Mouse (Mus musculus): Measurements from ENCODE around the gene Ermp1. TPM values are rescaled to one million over a fixed set of nuclear protein-coding genes. Genes with fewer than 3 reads are reported as not detected.

The Ermp1 gene
- polyA plus RNA-seq, 1 experiment from 2014 or later, result 9.9 TPM

DNA sequence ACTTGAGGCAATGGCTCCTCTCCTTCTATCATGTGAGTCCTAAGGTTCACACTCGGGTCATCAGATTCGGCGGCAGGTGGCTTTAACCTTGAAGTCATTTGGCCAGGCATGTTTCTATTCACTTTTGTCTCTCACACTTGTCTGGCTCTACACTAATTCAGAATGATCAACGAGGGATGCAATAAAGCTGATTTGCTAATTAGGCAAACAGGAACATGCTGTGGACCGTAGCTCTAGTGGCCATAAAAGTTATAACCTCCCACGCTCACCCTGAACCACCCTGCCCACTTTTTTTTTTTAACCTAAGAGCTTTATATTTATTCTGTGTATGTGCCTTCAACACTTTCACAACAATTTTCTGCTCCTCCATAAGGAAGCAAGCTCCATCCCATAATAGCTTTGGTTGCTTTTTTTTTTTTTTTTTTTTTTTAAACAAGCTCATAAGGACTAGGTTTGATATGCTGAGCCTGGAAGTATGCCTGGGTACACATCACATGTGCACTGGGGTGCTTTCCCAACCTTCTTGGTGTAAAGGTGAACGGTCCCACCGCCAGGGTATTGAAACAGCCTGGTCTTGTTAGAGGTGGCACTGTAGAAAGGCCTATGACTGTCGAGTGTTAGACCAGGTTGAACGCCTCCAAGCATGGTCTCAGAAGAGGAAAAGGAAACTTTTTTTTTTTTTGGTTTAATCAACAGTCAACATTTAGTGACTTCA is 28.4 kb upstream of the Ermp1 start:
- no peak overlapping the region for H3K9ac ChIP-seq (replicated peaks; ENCODE audit: low read depth, low read length)
- H3K4me1 ChIP-seq (ENCODE audit: control insufficient read depth, insufficient read depth, low read length), result no peaks in the 10 kb centered on the region
- H3K9me3 ChIP-seq (ENCODE audit: control insufficient read depth, low read length), result no peaks in the 10 kb centered on the region
- no peak for ATAC-seq (ENCODE audit: low read depth)
- no peak overlapping the region for H3K4me2 ChIP-seq (ENCODE audit: low read depth, low read length)
- no peak overlapping the region for H3K4me3 ChIP-seq (ENCODE audit: low read depth, low read length)
- H3K27ac ChIP-seq (ENCODE audit: low read depth, low read length), result no peak overlapping the region
- no peaks in the 10 kb centered on the region for H3K27me3 ChIP-seq (ENCODE audit: control insufficient read depth, insufficient read depth, low read length)
- WGBS, result 57% methylated on average over 10 of the region's 10 CpGs
- H3K36me3 ChIP-seq (ENCODE audit: control insufficient read depth, insufficient read depth, low read length), result no peaks in the 10 kb centered on the region

DNA sequence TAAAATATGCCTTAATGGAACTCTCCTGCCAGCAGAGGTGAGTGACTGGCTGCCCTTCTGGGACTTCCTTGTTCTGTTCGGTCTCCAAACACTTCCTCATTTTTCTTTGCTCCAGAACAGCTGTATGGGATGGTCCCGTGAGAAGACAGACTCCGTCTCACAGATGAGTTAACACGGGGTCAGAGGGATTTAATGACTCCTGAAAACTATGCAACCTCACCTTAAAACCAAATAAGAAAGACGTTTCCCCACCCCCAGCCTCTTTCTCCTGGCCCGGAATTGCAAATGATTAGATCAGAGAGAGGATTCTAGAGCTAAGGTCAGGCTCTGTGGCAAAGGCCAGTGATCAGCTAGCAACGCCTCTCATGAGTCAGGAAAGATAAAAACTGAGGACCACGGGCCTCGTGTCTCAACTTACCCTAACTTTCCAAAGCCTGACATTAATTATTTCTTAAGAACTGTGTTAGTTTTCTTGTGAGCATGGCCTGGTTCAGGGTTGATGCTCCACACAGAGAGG is 27.4 kb upstream of the Ermp1 start:
- Histone ChIP-seq H3K36me3 (ENCODE audit: control insufficient read depth, insufficient read depth, low read length) (no peaks in the 10 kb centered on the region), H3K4me1 (ENCODE audit: control insufficient read depth, insufficient read depth, low read length) (no peaks in the 10 kb centered on the region), H3K27ac (ENCODE audit: low read depth, low read length) (no peak overlapping the region), H3K4me3 (ENCODE audit: low read depth, low read length) (no peak overlapping the region), H3K9ac (replicated peaks; ENCODE audit: low read depth, low read length) (no peak overlapping the region), H3K4me2 (ENCODE audit: low read depth, low read length) (no peak overlapping the region), H3K9me3 (ENCODE audit: control insufficient read depth, low read length) (no peaks in the 10 kb centered on the region), H3K27me3 (ENCODE audit: control insufficient read depth, insufficient read depth, low read length) (no peaks in the 10 kb centered on the region)
- WGBS, result 70% methylated on average over 9 of the region's 9 CpGs
- no peak for ATAC-seq (ENCODE audit: low read depth)

DNA sequence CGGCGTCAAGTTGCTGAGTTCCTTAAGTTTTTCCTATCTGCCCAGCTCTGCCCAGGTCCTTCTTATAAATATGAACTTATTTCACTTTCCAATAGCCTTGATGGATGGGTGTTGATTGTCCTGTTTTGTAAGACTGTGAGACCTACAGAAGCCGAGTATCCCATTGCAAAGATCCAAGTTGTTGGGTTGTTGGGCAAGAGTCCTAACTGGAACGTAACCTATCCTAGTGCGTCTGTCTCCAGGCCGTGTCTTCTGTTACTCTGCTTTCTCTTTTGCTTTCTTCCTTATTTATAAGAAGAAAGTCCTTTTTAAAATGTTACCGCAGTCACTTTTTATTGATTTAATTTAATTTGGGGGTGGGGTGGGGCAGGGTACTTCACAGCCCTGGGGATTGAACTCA is 26.7 kb upstream of the Ermp1 start:
- no peaks in the 10 kb centered on the region for H3K9me3 ChIP-seq (ENCODE audit: control insufficient read depth, low read length)
- ATAC-seq (ENCODE audit: low read depth), result no peak
- H3K36me3 ChIP-seq (ENCODE audit: control insufficient read depth, insufficient read depth, low read length), result no peaks in the 10 kb centered on the region
- H3K27me3 ChIP-seq (ENCODE audit: control insufficient read depth, insufficient read depth, low read length), result no peaks in the 10 kb centered on the region
- H3K4me1 ChIP-seq (ENCODE audit: control insufficient read depth, insufficient read depth, low read length), result no peaks in the 10 kb centered on the region
- WGBS, result 97% methylated on average over 7 of the region's 7 CpGs
- no peak overlapping the region for H3K9ac ChIP-seq (replicated peaks; ENCODE audit: low read depth, low read length)
- no peak overlapping the region for H3K4me3 ChIP-seq (ENCODE audit: low read depth, low read length)
- H3K4me2 ChIP-seq (ENCODE audit: low read depth, low read length), result no peak overlapping the region
- no peak overlapping the region for H3K27ac ChIP-seq (ENCODE audit: low read depth, low read length)

DNA sequence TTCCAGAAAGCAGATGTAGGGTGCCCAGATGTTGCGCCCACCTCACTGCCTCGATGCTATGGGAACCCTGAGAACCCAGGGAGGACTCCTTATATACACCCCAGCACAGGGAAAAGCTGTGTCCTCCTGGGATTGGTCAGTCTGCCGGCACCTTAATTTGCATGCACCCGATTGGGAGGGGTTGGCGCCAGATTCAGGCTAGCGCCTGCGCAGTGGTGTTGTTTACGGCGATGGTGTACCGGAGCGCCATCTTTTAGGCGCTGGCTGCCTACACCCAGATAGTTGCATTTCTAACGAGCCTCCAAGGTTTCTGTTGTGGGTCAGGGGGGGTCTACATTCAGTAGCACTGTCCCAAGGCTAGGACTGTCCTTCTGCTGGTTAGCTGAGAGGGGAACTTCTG is 24.4 kb upstream of the Ermp1 start:
- 93% methylated on average over 13 of the region's 13 CpGs for WGBS
- ATAC-seq (ENCODE audit: low read depth), result no peak
- no peaks in the 10 kb centered on the region for H3K27me3 ChIP-seq (ENCODE audit: control insufficient read depth, insufficient read depth, low read length)

DNA sequence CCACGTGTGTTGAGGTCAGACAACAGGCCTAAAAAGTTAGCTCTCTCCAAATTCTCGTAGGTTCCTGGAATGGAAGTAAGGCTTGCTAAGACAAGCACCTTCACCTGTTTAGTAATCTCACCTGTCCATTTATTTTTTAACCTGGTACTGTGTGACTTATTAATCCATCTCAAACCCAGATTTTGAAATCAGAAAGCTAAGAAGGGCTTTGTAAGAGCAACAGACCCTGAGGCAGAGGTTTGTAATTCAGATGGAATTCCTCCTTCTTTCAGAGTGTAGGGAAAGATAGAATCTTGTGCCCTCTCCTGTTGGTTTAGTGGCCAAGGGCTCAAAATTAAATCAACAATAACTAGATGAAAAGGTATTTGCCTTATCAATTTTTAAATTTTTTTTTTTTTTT is 22.9 kb upstream of the Ermp1 start:
- Histone ChIP-seq H3K27me3 (ENCODE audit: control insufficient read depth, insufficient read depth, low read length) (no peaks in the 10 kb centered on the region), H3K9me3 (ENCODE audit: control insufficient read depth, low read length) (no peaks in the 10 kb centered on the region), H3K4me3 (ENCODE audit: low read depth, low read length) (no peak overlapping the region), H3K4me1 (ENCODE audit: control insufficient read depth, insufficient read depth, low read length) (no peaks in the 10 kb centered on the region), H3K36me3 (ENCODE audit: control insufficient read depth, insufficient read depth, low read length) (no peaks in the 10 kb centered on the region), H3K27ac (ENCODE audit: low read depth, low read length) (no peak overlapping the region), H3K9ac (replicated peaks; ENCODE audit: low read depth, low read length) (no peak overlapping the region), H3K4me2 (ENCODE audit: low read depth, low read length) (no peak overlapping the region)
- ATAC-seq (ENCODE audit: low read depth), result no peak
- WGBS, result 91% methylated on average over 2 of the region's 2 CpGs

More for the DNA sequence above, 24.4 kb upstream of the Ermp1 start:
- no peak overlapping the region for H3K9ac ChIP-seq (replicated peaks; ENCODE audit: low read depth, low read length)
- H3K4me2 ChIP-seq (ENCODE audit: low read depth, low read length), result no peak overlapping the region
- no peaks in the 10 kb centered on the region for H3K36me3 ChIP-seq (ENCODE audit: control insufficient read depth, insufficient read depth, low read length)
- H3K4me3 ChIP-seq (ENCODE audit: low read depth, low read length), result no peak overlapping the region
- no peaks in the 10 kb centered on the region for H3K9me3 ChIP-seq (ENCODE audit: control insufficient read depth, low read length)
- no peak overlapping the region for H3K27ac ChIP-seq (ENCODE audit: low read depth, low read length)
- no peaks in the 10 kb centered on the region for H3K4me1 ChIP-seq (ENCODE audit: control insufficient read depth, insufficient read depth, low read length)

DNA sequence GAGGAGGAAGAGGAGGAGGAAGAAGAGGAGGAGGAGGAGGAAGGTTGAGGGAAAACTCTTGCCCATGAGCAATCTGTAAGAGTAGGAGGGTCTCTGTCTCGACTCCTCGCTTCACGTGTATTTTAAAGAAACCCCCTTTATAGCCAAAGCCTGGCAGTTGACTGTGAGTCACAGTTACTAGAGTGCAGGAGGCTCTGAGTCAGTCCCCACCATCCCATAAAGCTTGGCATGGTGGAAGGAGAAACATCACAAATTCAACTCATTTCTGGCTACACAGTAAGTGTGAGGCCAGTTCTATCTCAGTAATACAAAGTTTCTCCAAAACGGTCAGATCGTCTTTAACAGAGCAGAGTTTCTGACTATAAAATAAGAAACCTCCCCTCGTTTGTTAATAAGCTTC is 22.0 kb upstream of the Ermp1 start:
- H3K9ac ChIP-seq (replicated peaks; ENCODE audit: low read depth, low read length), result no peak overlapping the region
- H3K27ac ChIP-seq (ENCODE audit: low read depth, low read length), result no peak overlapping the region
- ATAC-seq (ENCODE audit: low read depth), result no peak
- H3K4me1 ChIP-seq (ENCODE audit: control insufficient read depth, insufficient read depth, low read length), result no peaks in the 10 kb centered on the region
- H3K4me3 ChIP-seq (ENCODE audit: low read depth, low read length), result no peak overlapping the region
- H3K36me3 ChIP-seq (ENCODE audit: control insufficient read depth, insufficient read depth, low read length), result no peaks in the 10 kb centered on the region
- no peaks in the 10 kb centered on the region for H3K9me3 ChIP-seq (ENCODE audit: control insufficient read depth, low read length)
- H3K4me2 ChIP-seq (ENCODE audit: low read depth, low read length), result no peak overlapping the region
- 78% methylated on average over 6 of the region's 6 CpGs for WGBS
- no peaks in the 10 kb centered on the region for H3K27me3 ChIP-seq (ENCODE audit: control insufficient read depth, insufficient read depth, low read length)

DNA sequence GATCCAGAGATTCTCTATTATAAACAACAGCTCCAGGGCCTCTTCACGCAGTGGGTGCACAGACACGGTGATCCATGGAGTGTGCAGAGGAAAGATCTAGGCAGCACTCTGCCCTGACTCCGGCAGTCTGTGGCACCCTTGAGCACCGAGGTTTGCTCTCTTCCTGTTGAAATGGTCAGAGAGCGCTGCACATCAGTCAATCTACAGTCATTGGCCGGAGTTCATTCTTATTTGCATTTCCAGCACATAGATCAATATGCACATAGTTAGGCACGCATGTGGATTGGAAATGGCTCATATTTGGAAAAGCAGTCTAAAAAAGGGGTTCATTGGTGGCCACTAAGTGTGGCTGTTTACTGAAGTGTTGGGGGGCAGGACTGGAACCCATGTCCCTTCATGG is 19.9 kb upstream of the Ermp1 start:
- Histone ChIP-seq H3K4me2 (ENCODE audit: low read depth, low read length) (no peak overlapping the region), H3K4me3 (ENCODE audit: low read depth, low read length) (no peak overlapping the region), H3K36me3 (ENCODE audit: control insufficient read depth, insufficient read depth, low read length) (no peaks in the 10 kb centered on the region), H3K9ac (replicated peaks; ENCODE audit: low read depth, low read length) (no peak overlapping the region), H3K9me3 (ENCODE audit: control insufficient read depth, low read length) (no peaks in the 10 kb centered on the region), H3K4me1 (ENCODE audit: control insufficient read depth, insufficient read depth, low read length) (no peaks in the 10 kb centered on the region), H3K27me3 (ENCODE audit: control insufficient read depth, insufficient read depth, low read length) (no peaks in the 10 kb centered on the region), H3K27ac (ENCODE audit: low read depth, low read length) (no peak overlapping the region)
- no peak for ATAC-seq (ENCODE audit: low read depth)
- 86% methylated on average over 7 of the region's 7 CpGs for WGBS

DNA sequence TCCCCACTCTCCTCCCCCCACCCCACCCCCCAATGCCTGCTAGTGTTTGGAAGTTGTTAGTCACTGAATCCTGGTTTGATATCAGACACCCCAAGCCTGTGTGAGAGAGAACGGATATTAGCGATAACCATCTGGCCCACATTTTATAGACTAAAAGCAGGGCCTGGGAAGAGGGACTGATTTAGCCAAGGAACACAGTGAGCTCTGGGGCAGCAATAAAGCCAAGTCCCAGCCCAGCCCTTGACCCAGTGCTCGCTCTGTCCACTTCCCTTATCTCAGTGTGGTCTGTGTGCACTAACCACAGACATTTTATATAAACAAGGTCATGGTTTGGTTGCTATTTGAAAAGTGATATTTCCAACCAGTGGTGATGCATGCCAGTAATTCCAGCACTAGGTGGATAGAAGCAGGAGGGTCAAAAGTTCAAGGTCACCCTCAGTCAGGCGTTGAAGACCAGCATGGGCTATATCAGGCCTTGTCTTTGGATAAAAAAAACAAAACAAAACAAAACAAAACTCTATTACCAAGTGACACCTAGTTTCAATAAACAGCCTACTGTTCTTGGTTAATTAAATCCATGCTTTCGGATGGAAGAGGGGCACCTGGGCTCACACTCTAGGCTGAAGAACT is 18.9 kb upstream of the Ermp1 start:
- no peak overlapping the region for H3K4me3 ChIP-seq (ENCODE audit: low read depth, low read length)
- H3K4me1 ChIP-seq (ENCODE audit: control insufficient read depth, insufficient read depth, low read length), result no peaks in the 10 kb centered on the region
- 88% methylated on average over 5 of the region's 5 CpGs for WGBS
- H3K27ac ChIP-seq (ENCODE audit: low read depth, low read length), result no peak overlapping the region
- H3K36me3 ChIP-seq (ENCODE audit: control insufficient read depth, insufficient read depth, low read length), result no peaks in the 10 kb centered on the region
- no peak overlapping the region for H3K9ac ChIP-seq (replicated peaks; ENCODE audit: low read depth, low read length)
- ATAC-seq (ENCODE audit: low read depth), result no peak
- H3K27me3 ChIP-seq (ENCODE audit: control insufficient read depth, insufficient read depth, low read length), result no peaks in the 10 kb centered on the region
- no peaks in the 10 kb centered on the region for H3K9me3 ChIP-seq (ENCODE audit: control insufficient read depth, low read length)
- no peak overlapping the region for H3K4me2 ChIP-seq (ENCODE audit: low read depth, low read length)

DNA sequence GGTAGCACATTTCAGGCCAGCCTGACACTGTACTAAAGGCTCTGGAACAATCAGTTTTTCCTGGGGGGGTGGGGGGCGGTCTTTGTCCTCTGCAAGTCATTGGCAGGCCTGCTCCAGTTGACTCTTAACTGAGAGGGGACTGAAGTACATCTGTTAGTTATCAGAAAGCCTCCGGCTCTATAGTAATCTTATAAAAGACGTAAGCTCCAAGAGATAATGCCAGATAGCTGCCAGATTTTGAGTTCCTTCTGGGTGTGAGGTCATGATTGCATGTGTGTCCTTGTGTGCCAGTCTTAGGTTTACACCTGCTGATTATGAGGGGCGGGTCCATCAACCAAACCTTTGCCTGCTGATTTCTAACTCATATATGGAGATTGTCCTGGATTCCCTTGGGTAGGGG is 17.9 kb upstream of the Ermp1 start:
- WGBS, result 93% methylated on average over 4 of the region's 4 CpGs
- no peak overlapping the region for H3K9ac ChIP-seq (replicated peaks; ENCODE audit: low read depth, low read length)
- H3K4me2 ChIP-seq (ENCODE audit: low read depth, low read length), result no peak overlapping the region
- no peak overlapping the region for H3K27ac ChIP-seq (ENCODE audit: low read depth, low read length)
- no peaks in the 10 kb centered on the region for H3K36me3 ChIP-seq (ENCODE audit: control insufficient read depth, insufficient read depth, low read length)
- no peaks in the 10 kb centered on the region for H3K4me1 ChIP-seq (ENCODE audit: control insufficient read depth, insufficient read depth, low read length)
- no peaks in the 10 kb centered on the region for H3K27me3 ChIP-seq (ENCODE audit: control insufficient read depth, insufficient read depth, low read length)
- no peak for ATAC-seq (ENCODE audit: low read depth)
- H3K4me3 ChIP-seq (ENCODE audit: low read depth, low read length), result no peak overlapping the region
- no peaks in the 10 kb centered on the region for H3K9me3 ChIP-seq (ENCODE audit: control insufficient read depth, low read length)
